Mouse (Mus musculus) forebrain, embryonic 12.5 days (tissue): ENCODE results near the gene Actl6a. TPM values are rescaled to one million over a fixed set of nuclear protein-coding genes. Genes with fewer than 3 reads are reported as not detected.
"Not testable (repeated sequence)": the region's sequence is repeated elsewhere in the genome, so short reads cannot be mapped to it uniquely, and the experiment has no call there.

Experiments
- ATAC-seq: fragments of 200-750 bp; cut with Nextera tagmentation; 2 replicates; pipeline ENCODE4 v1.8.0; 2017; ENCODE audit warnings: moderate TSS enrichment; ENCODE audit not compliant: low FRiP score
- H3K27ac ChIP-seq: fragments of 300-500 bp; sonication (generic); 2 replicates; pipeline ENCODE4 v1.5.1; 2016; ENCODE audit warnings: mild to moderate bottlenecking
- H3K27me3 ChIP-seq: fragments of 300-500 bp; sonication (generic); 2 replicates; pipeline ENCODE4 v1.6.1; 2016; ENCODE audit warnings: mild to moderate bottlenecking
- H3K36me3 ChIP-seq: fragments of 300-500 bp; sonication (generic); replicated peaks from 2 replicates; pipeline ENCODE4 v1.6.1; 2016; ENCODE audit warnings: mild to moderate bottlenecking
- H3K4me1 ChIP-seq: fragments of 300-500 bp; sonication (generic); 2 replicates; pipeline ENCODE4 v1.6.1; 2016
- H3K4me2 ChIP-seq: fragments of 300-500 bp; sonication (generic); 2 replicates; pipeline ENCODE4 v1.6.1; 2016; ENCODE audit warnings: mild to moderate bottlenecking, moderate library complexity
- H3K4me3 ChIP-seq: fragments of 300-500 bp; sonication (generic); replicated peaks from 2 replicates; pipeline ENCODE4 v1.5.1; 2016; ENCODE audit warnings: mild to moderate bottlenecking
- H3K9ac ChIP-seq: fragments of 300-500 bp; sonication (generic); 2 replicates; pipeline ENCODE4 v1.6.1; 2016; ENCODE audit warnings: mild to moderate bottlenecking
- H3K9me3 ChIP-seq: fragments of 300-500 bp; sonication (generic); 2 replicates; pipeline ENCODE4 v1.6.1; 2016
- WGBS: fragments of 180-500 bp; shearing (Covaris S2); methylation state at CpG from one replicate; pipeline ENCODE4 v1.1.7; 2016; 5-methylcytosine and 5-hydroxymethylcytosine counted together
- polyA plus RNA-seq: library from polyadenylated mRNA; unstranded; fragments of >200 nt; fragmentation: Nextera tagmentation; extraction: Ambion mirVana; gene quantifications from 2 replicates; pipeline ENCODE4 v1.2.1, GENCODE M21; 2016

Gene Actl6a
- 230 and 232 TPM in 2 replicates for polyA plus RNA-seq

DNA sequence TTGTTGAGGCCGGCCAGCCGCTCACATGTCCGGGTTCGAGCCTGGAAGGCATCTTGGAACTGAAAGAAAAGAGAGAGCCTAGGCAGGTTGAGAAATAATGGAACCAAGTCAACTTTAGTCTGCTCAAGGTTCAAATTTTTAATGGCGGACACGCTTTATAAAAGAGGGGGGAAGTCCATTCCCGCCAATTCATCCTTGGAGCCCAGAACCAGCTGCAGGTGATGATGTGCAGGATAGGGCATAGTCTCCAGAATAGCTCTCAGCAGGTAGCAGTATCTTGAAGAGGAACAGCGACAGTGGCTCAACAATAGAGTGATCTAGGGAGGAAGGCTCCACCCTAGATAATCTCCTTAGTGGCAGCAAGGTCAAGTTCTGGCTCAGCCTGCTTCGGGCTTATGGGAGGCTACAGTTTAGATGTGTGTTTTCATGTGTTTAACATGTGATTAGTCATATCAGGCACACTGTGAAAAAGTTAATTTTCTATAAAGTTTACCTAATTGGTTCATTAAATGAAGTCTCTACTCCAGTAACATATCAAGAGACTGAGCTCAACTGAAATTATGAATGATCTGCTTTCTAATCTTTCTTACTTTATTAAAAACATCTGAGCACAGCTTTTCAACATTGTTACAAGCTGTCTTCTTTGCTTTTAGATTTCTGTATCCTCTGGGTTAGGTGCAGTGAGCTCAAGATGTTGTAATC, at the start of gene Actl6a:
Actl6a (plus strand) TSS at position 652 of the 702 bp plus-strand sequence.
- not testable (repeated sequence) for H3K9me3 ChIP-seq, H3K27me3 ChIP-seq, H3K4me2 ChIP-seq, H3K36me3 ChIP-seq, H3K9ac ChIP-seq, H3K4me3 ChIP-seq, H3K27ac ChIP-seq, ATAC-seq
- 80% methylated on average over 9 of the region's 9 CpGs for WGBS
- peaks cover 11% of the 10 kb centered on the region for H3K4me1 ChIP-seq

DNA sequence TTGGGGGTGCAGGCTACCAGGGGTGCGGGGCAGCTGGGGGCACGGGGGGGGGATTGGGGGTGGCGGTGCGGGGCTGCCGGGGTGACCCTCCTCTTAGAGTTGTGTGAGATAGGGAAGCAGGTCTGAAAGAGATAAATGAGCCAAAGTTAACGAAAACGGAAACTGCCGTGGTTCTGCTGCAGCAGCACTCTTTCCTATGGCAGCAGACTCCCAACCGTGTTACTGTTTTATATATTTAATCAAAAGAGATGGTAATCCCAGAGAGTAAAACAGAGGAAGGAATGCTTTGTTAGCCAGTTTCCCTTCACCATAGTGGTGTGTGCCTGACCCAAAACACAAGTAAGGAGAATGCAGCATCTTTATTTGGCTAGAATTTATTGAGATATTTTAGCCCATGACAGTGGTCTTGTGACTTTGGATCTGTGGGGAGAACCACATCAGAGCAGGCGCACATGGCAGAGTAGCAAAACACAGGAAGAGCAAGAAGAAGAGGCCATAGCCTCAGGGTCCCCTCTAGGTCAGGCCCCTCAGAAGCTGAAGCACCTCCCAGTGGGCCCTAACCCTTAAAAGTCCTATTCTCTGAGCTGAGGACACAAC, 49.6 kb upstream of the Actl6a start:
- ATAC-seq, result no peak

DNA sequence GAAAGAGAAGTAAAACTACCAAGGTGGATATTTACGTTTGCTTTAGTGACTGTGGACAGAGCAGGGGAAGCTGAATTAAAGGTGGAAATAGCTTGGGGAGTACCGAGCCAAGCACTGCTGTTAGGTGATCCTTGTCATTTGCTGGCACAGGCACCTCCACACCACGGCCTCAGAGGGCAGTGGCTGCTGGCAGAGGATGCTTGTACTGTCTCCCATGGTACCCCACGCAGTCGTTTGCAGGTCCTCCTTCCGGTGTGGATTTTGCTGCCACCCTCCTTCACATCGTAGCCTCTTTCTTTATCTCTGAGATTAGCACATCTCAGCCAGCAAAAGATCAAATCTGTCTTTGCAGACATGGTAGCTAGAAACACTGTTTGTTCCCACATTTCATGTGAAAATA, 47.7 kb upstream of the Actl6a start:
- H3K27me3 ChIP-seq, result no peaks in the 10 kb centered on the region
- no peak overlapping the region for H3K4me3 ChIP-seq
- no peaks in the 10 kb centered on the region for H3K36me3 ChIP-seq
- no peaks in the 10 kb centered on the region for H3K4me1 ChIP-seq
- WGBS, result 86% methylated on average over 7 of the region's 7 CpGs
- no peak overlapping the region for H3K9ac ChIP-seq
- no peak overlapping the region for H3K4me2 ChIP-seq
- no peaks in the 10 kb centered on the region for H3K9me3 ChIP-seq
- no peak for ATAC-seq
- no peak overlapping the region for H3K27ac ChIP-seq

More for the DNA sequence above, 49.6 kb upstream of the Actl6a start:
- no peak overlapping the region for H3K27ac ChIP-seq
- no peaks in the 10 kb centered on the region for H3K36me3 ChIP-seq
- no peak overlapping the region for H3K4me2 ChIP-seq
- H3K27me3 ChIP-seq, result no peaks in the 10 kb centered on the region
- H3K4me1 ChIP-seq, result no peaks in the 10 kb centered on the region
- no peak overlapping the region for H3K9ac ChIP-seq
- H3K4me3 ChIP-seq, result no peak overlapping the region
- no peaks in the 10 kb centered on the region for H3K9me3 ChIP-seq
- 86% methylated on average over 10 of the region's 10 CpGs for WGBS

DNA sequence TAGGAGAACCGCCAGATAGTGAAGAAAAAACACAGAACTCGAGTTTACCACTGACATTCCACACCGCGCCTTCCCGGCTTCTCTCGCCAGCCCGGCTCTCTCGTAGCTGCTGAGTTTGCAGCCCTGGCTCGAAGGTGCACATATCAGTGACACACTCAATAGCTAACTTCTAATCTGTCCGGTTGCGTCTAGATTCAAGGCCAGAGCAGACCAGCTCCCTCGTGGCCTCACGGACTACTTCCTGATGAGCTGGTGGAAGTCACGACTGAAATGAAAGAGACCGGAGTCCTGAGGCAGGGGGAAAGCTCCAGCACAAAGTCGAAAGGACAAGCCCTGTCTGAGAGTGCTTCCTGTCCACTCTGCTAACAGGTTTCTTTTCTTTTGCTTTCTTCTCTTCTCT, 47.3 kb upstream of the Actl6a start:
- Histone ChIP-seq H3K27ac (no peak overlapping the region), H3K4me3 (no peak overlapping the region), H3K4me1 (no peaks in the 10 kb centered on the region), H3K9ac (no peak overlapping the region), H3K9me3 (no peaks in the 10 kb centered on the region), H3K36me3 (no peaks in the 10 kb centered on the region), H3K27me3 (no peaks in the 10 kb centered on the region), H3K4me2 (no peak overlapping the region)
- no peak for ATAC-seq
- 88% methylated on average over 16 of the region's 16 CpGs for WGBS

DNA sequence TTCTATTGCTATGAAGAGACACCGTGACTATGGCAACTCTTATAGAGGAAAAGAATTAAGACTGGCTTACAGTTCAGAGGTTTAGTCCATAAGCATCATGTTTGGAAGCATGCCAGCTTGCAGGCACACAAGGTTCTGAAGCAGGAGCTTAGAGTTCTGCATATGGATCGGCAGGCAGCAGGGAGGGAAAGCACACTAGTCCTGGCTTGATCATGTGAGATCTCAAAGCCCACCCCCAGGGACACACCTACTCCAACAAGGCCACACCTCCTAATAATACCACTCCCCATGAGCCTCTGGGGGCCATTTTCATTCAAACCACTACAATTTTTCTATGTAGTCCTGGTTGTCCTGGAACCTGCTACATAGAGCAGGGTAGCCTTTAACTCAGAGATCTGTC, 46.6 kb upstream of the Actl6a start:
- Histone ChIP-seq H3K9me3 (no peaks in the 10 kb centered on the region), H3K4me3 (no peak overlapping the region), H3K9ac (no peak overlapping the region), H3K36me3 (no peaks in the 10 kb centered on the region), H3K27me3 (no peaks in the 10 kb centered on the region), H3K4me2 (no peak overlapping the region), H3K27ac (no peak overlapping the region), H3K4me1 (no peaks in the 10 kb centered on the region)
- ATAC-seq, result no peak
- 88% methylated on average over 2 of the region's 2 CpGs for WGBS

DNA sequence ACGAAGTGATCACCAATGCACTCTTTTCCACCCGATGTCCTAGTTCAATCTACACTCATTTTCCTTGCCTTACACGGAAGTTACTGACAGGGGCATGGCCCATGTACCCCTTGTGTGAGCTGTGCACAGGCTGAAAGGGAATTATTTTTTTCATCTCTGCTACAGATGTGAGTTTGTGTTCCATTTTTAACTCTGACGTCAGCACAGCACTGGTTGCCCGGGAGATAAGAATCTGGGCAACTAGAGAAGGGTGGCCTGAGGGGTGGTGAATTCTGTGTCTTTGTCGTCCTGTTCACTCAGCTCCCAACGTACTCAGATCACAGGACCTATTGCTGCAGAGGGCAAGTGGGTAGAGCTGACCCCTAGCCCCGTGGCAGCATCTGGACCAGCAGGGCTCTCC, 45.8 kb upstream of the Actl6a start:
- Histone ChIP-seq H3K27me3 (no peaks in the 10 kb centered on the region), H3K27ac (no peak overlapping the region), H3K9me3 (no peaks in the 10 kb centered on the region), H3K4me2 (no peak overlapping the region), H3K9ac (no peak overlapping the region), H3K4me3 (no peak overlapping the region), H3K36me3 (no peaks in the 10 kb centered on the region), H3K4me1 (no peaks in the 10 kb centered on the region)
- 64% methylated on average over 8 of the region's 8 CpGs for WGBS
- no peak for ATAC-seq

DNA sequence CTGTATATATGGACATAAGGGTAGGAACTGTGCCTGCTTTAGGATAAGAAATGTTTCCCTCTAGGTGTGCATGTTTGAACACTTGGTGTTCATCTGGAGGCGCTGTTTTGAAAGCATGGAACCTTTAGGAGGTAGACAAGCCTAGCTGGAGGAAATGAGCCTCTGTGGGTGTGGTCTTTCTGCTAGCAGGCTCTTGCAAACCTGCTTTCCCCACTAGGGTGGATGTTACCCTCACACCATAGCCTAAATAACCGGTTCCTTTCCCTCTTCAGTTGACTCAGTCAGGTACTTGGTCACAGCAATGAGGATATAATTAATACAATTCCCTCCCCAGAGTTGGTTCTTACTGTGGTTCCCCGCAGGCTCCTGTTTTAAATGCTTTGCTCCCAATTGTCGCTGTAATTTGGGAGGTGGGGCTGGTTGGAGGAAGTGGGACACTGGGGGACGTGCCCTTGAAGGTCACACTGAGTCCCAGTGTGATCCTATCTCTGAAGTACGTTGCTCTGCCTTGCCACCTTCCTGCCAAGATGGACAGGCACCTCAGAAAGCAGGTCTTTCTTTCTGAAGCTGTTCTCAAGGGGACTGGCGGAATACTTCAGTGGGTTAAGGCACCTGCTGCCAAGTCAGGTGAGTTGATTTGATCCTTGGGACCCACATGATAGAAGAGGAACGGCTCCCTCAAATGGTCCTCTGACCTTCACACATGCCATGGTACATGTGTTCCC, 45.1 kb upstream of the Actl6a start:
- no peaks in the 10 kb centered on the region for H3K9me3 ChIP-seq
- H3K27me3 ChIP-seq, result no peaks in the 10 kb centered on the region
- no peak overlapping the region for H3K9ac ChIP-seq
- 81% methylated on average over 8 of the region's 8 CpGs for WGBS
- no peak overlapping the region for H3K4me3 ChIP-seq
- no peak for ATAC-seq
- H3K4me1 ChIP-seq, result no peaks in the 10 kb centered on the region
- no peak overlapping the region for H3K4me2 ChIP-seq
- no peak overlapping the region for H3K27ac ChIP-seq
- H3K36me3 ChIP-seq, result no peaks in the 10 kb centered on the region

DNA sequence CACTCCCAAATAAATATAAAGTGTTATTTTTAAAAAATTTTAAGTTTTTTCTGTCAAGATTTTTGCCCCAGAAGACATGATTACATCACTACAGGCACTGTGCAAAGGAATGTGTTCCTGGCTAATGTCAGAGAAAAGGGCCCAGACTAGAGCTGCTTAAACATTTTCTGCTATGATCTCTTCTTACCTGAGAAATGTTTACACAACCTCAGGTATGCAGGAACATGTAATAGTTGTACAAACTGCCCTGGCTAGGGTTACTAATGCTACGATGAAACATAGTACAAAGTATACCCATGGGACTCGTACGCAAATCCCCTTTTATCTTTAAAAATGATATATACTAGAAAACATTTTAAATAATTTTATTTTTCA, 44.6 kb upstream of the Actl6a start:
- ATAC-seq, result no peak
- WGBS, result 93% methylated on average over 3 of the region's 3 CpGs
- Histone ChIP-seq H3K4me3 (no peak overlapping the region), H3K4me2 (no peak overlapping the region), H3K4me1 (no peaks in the 10 kb centered on the region), H3K27me3 (no peaks in the 10 kb centered on the region), H3K9ac (no peak overlapping the region), H3K27ac (no peak overlapping the region), H3K9me3 (no peaks in the 10 kb centered on the region), H3K36me3 (no peaks in the 10 kb centered on the region)

DNA sequence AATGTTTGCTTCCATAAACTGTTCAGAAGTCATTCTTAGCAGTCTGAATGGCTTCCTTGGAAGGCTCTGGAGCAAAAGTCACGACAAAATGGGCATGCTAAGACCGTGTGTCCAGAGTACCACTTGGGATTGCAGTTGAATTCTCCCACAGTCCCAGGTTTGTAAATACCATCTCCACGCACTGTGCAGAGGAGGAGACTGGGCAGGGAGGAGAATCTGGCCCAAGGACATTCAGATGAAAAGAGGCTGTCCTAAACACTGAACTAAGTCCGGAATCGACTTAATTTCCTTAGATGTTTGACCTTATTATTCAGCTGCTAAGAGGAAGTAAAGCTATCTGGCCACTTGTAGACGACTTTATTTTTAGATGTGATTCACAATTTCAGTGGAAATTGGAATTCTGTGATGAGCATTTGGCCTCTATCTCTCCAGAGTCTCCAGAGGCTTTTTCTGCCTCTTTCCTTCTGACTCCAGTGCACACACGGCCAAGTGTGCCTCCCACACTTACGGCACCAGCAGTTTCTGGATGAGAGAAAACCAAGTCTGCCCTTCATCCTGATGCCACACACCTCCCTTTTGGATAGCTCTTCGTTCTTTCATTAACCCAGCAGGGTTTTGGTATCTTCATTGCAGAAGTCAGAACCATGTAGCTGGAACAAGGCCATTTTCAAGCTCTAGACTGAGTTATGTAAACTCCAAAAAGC, 37.7 kb upstream of the Actl6a start:
- no peak for ATAC-seq
- Histone ChIP-seq H3K4me1 (no peaks in the 10 kb centered on the region), H3K4me2 (no peak overlapping the region), H3K27me3 (no peaks in the 10 kb centered on the region), H3K4me3 (no peak overlapping the region), H3K9ac (no peak overlapping the region), H3K27ac (no peak overlapping the region), H3K36me3 (no peaks in the 10 kb centered on the region), H3K9me3 (no peaks in the 10 kb centered on the region)
- WGBS, result 89% methylated on average over 9 of the region's 9 CpGs

DNA sequence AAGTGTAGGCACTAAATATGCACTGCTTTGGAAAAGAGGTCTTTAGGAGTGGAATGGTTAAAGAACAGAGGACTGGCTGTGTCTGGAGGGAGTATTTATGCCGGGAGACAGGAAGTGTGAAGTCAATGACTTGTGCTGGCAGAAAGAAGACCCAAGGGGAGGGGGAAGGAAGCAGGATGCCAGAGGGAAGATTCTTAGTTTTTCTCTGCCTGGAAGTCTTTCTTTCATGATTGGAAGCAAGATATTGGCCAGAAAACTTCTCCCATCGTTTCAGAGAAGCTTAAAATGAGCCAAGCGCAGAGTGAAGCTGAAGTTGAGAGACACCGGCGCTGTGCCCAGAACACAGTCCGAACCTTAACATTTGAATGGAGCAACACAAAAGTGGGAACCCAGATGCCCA, 36.9 kb upstream of the Actl6a start:
- Histone ChIP-seq H3K4me2 (no peak overlapping the region), H3K9ac (no peak overlapping the region), H3K27me3 (no peaks in the 10 kb centered on the region), H3K9me3 (no peaks in the 10 kb centered on the region), H3K36me3 (no peaks in the 10 kb centered on the region), H3K4me1 (no peaks in the 10 kb centered on the region), H3K4me3 (no peak overlapping the region), H3K27ac (no peak overlapping the region)
- no peak for ATAC-seq
- 82% methylated on average over 6 of the region's 6 CpGs for WGBS

DNA sequence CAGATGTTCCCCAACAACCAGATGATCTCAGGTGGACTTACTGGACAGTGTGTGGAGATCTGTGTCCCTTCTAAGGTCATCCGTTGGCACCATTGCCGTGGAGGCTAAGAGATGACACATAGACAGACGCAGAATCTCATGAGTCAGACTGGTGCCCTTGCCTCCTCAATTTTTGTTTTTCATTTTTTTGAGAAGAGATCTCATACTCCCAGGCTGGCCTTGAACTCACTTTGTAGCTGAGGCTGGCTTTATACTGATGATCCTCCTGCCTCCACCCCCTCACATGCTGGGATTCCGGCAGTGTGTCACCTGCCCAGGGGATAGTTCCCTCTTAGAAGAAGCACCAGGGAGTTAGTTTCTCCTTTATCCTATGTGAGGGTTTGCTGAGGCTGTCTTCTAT, 35.9 kb upstream of the Actl6a start:
- 90% methylated on average over 4 of the region's 4 CpGs for WGBS

DNA sequence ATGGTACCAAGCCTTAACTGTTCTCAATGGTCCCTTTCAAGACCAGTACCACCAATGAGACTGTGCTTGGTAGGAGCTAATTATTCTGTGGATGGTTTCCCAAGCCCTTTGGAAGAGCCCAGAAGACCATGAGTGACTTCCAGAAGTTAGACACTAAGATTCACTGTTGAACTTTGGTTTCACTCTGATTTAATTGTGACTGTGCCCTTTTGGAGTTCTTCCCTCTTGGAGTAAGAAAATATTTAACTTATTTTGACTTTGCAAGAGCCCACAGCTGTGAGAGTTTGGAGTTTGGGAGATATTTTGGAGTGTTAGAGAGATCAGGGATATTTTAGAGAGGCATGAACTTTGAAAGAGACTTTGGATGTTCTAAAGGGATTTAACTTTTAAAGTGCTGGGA, 32.9 kb upstream of the Actl6a start:
- no peak for ATAC-seq
- no peak overlapping the region for H3K4me3 ChIP-seq
- no peak overlapping the region for H3K4me2 ChIP-seq
- no peak overlapping the region for H3K9ac ChIP-seq
- no peaks in the 10 kb centered on the region for H3K27me3 ChIP-seq
- H3K9me3 ChIP-seq, result no peaks in the 10 kb centered on the region
- H3K27ac ChIP-seq, result no peak overlapping the region
- no peaks in the 10 kb centered on the region for H3K36me3 ChIP-seq
- H3K4me1 ChIP-seq, result no peaks in the 10 kb centered on the region

More for the DNA sequence above, 35.9 kb upstream of the Actl6a start:
- H3K4me1 ChIP-seq, result no peaks in the 10 kb centered on the region
- no peak for ATAC-seq
- H3K4me2 ChIP-seq, result no peak overlapping the region
- no peaks in the 10 kb centered on the region for H3K9me3 ChIP-seq
- no peaks in the 10 kb centered on the region for H3K27me3 ChIP-seq
- no peak overlapping the region for H3K4me3 ChIP-seq
- H3K9ac ChIP-seq, result no peak overlapping the region
- no peak overlapping the region for H3K27ac ChIP-seq
- no peaks in the 10 kb centered on the region for H3K36me3 ChIP-seq
